Mouse (Mus musculus): ENCODE results near the gene Atg101. TPM values are rescaled to one million over a fixed set of nuclear protein-coding genes. Genes with fewer than 3 reads are reported as not detected.

The Atg101 gene
- polyA plus RNA-seq, 1 experiment from 2014 or later: 66.0 TPM

- H3K4me3 ChIP-seq (replicated peaks): no peak overlapping the region
- no peaks in the 10 kb centered on the region for H3K27me3 ChIP-seq (replicated peaks)
- no peaks in the 10 kb centered on the region for H3K36me3 ChIP-seq
- peak; percentile 30; the same call in 1 of the 2 replicates for ATAC-seq (ENCODE audit: insufficient read depth, low FRiP score, low read depth)
- H3K9me3 ChIP-seq: no peaks in the 10 kb centered on the region
- H3K27ac ChIP-seq: peak overlapping the region; percentile 31; the same call in 1 of the 2 replicates
- H3K4me2 ChIP-seq: no peak overlapping the region
- 40% methylated on average over 13 of the region's 13 CpGs for WGBS
- H3K9ac ChIP-seq: no peak overlapping the region
- H3K4me1 ChIP-seq: peaks cover 11% of the 10 kb centered on the region
Measured at GRCm38 (mm10) chr15:101308440-101309348, 24.6 kb downstream of the Atg101 start.

GRCm38 (mm10) chr15:101309493-101309892 is 25.4 kb downstream of the Atg101 start:
- H3K27me3 ChIP-seq (replicated peaks): no peaks in the 10 kb centered on the region
- peaks cover 11% of the 10 kb centered on the region for H3K4me1 ChIP-seq
- no peak overlapping the region for H3K9ac ChIP-seq
- H3K4me2 ChIP-seq: 0 out of 2 replicates have a peak overlapping the region, but pooled peaks have one; percentile 5
- H3K27ac ChIP-seq: peak overlapping the region; percentile 31; the same call in 1 of the 2 replicates
- H3K36me3 ChIP-seq: no peaks in the 10 kb centered on the region
- H3K9me3 ChIP-seq: no peaks in the 10 kb centered on the region
- ATAC-seq (ENCODE audit: insufficient read depth, low FRiP score, low read depth): 0 out of 2 replicates have a peak, but pooled peaks have one; percentile 40
- no peak overlapping the region for H3K4me3 ChIP-seq (replicated peaks)
- WGBS: 19% methylated on average over 5 of the region's 5 CpGs

- Histone ChIP-seq H3K4me2 (no peak overlapping the region), H3K27ac (no peak overlapping the region), H3K9me3 (no peaks in the 10 kb centered on the region), H3K27me3 (replicated peaks) (no peaks in the 10 kb centered on the region), H3K4me3 (replicated peaks) (no peak overlapping the region), H3K4me1 (peaks cover 13% of the 10 kb centered on the region), H3K9ac (no peak overlapping the region), H3K36me3 (no peaks in the 10 kb centered on the region)
- WGBS: 53% methylated on average over 11 of the region's 15 CpGs
- ATAC-seq (ENCODE audit: insufficient read depth, low FRiP score, low read depth): no peak
Measured at GRCm38 (mm10) chr15:101311087-101311770, 27.2 kb downstream of the Atg101 start.

DNA sequence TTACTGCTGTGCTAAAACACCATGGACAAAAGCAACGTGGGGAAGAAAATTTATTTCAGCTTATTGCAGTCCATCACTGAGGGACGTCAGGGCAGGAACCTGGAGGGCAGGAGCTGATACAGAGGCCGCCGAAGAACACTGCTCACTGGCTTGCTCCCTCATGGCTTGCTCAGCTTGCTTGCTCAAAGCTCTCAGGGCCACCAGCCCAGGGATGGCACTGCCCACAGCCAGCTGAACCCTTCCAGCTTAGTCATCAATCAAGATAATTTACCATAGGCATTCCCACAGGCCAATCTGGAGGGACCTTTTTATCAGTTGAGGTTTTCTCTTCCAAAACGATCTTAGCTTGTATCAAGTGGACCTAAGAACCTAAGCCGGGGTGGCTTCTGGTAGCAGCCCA is 27.9 kb downstream of the Atg101 start:
- 67% methylated on average over 6 of the region's 6 CpGs for WGBS
- Histone ChIP-seq H3K9ac (no peak overlapping the region), H3K27ac (no peak overlapping the region), H3K4me1 (peaks cover 13% of the 10 kb centered on the region), H3K9me3 (no peaks in the 10 kb centered on the region), H3K4me2 (no peak overlapping the region), H3K36me3 (no peaks in the 10 kb centered on the region), H3K27me3 (replicated peaks) (no peaks in the 10 kb centered on the region), H3K4me3 (replicated peaks) (no peak overlapping the region)
- no peak for ATAC-seq (ENCODE audit: insufficient read depth, low FRiP score, low read depth)

GRCm38 (mm10) chr15:101315378-101315777 is 31.3 kb downstream of the Atg101 start:
- Histone ChIP-seq H3K9me3 (no peaks in the 10 kb centered on the region), H3K9ac (no peak overlapping the region), H3K4me3 (replicated peaks) (no peak overlapping the region), H3K27ac (no peak overlapping the region), H3K4me2 (peak overlapping the region; percentile 61; the same call in 1 of the 2 replicates), H3K27me3 (replicated peaks) (no peaks in the 10 kb centered on the region), H3K4me1 (peaks cover 8% of the 10 kb centered on the region; the same call in 1 of the 2 replicates), H3K36me3 (no peaks in the 10 kb centered on the region)
- no peak for ATAC-seq (ENCODE audit: insufficient read depth, low FRiP score, low read depth)
- WGBS: 87% methylated on average over 4 of the region's 4 CpGs

DNA sequence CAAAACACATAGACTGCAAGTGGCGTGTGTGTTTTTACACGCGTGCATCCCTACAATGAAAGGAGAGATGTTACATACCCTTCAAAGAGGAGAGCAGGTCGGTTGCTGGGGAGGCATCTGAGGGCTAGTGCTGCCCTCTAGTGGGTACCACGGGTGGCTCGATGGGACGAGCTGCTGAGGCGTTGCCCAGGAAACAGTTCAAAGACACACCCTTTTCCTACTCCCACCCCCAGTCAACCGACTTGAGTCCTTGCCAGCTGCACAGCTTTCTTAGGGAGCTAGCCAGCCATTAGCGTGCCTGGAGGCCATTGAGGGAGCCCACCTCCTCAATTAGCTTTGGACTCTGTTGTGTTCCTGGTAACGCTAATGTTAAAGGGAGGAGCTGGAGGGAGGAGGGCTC is 31.8 kb downstream of the Atg101 start:
- H3K4me2 ChIP-seq: peak overlapping the region; percentile 61
- H3K27ac ChIP-seq: no peak overlapping the region

DNA sequence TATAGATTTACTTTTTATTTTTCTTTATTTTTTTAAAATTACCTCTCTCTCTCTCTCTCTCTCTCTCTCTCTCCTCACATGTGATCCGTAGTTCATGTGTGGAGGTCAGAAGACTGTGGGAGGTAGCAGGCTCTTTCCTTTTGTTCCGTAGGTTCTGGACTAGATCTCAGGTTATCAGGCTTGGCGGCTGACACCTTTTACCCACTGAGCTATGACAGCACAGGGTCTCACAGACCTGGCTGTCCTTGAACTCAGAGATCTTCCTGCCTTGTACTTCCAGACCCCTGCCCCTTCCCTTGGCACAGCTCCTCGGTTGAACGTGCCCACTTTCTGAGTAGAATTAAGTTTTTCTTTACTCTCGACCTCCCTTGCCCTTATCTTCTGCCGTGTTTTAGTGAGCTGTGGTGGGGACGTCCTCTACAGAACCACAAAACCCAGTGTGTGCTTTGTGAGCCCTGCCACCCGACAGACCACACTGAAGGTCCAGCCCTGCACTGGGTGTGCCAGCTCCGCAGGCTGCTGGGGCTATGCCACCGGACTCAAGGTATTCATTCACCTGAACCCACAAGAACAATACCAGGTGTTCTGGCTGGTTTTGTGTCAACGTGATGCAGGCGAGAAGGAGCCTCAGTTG is 32.3 kb downstream of the Atg101 start:
- Histone ChIP-seq H3K4me3 (replicated peaks) (peak overlapping the region; percentile 39), H3K36me3 (no peaks in the 10 kb centered on the region), H3K9me3 (no peaks in the 10 kb centered on the region), H3K9ac (no peak overlapping the region), H3K27me3 (replicated peaks) (no peaks in the 10 kb centered on the region), H3K27ac (no peak overlapping the region), H3K4me1 (peaks cover 13% of the 10 kb centered on the region), H3K4me2 (peak overlapping the region; percentile 61)
- 52% methylated on average over 13 of the region's 13 CpGs for WGBS
- ATAC-seq (ENCODE audit: insufficient read depth, low FRiP score, low read depth): no peak

More for the DNA sequence above, 31.8 kb downstream of the Atg101 start:
- H3K27me3 ChIP-seq (replicated peaks): no peaks in the 10 kb centered on the region
- H3K4me1 ChIP-seq: peaks cover 8% of the 10 kb centered on the region; the same call in 1 of the 2 replicates
- H3K4me3 ChIP-seq (replicated peaks): peak overlapping the region; percentile 39
- no peak overlapping the region for H3K9ac ChIP-seq
- WGBS: under 1% methylated on average over 11 of the region's 11 CpGs
- ATAC-seq (ENCODE audit: insufficient read depth, low FRiP score, low read depth): peak; percentile 78
- H3K36me3 ChIP-seq: no peaks in the 10 kb centered on the region
- no peaks in the 10 kb centered on the region for H3K9me3 ChIP-seq

DNA sequence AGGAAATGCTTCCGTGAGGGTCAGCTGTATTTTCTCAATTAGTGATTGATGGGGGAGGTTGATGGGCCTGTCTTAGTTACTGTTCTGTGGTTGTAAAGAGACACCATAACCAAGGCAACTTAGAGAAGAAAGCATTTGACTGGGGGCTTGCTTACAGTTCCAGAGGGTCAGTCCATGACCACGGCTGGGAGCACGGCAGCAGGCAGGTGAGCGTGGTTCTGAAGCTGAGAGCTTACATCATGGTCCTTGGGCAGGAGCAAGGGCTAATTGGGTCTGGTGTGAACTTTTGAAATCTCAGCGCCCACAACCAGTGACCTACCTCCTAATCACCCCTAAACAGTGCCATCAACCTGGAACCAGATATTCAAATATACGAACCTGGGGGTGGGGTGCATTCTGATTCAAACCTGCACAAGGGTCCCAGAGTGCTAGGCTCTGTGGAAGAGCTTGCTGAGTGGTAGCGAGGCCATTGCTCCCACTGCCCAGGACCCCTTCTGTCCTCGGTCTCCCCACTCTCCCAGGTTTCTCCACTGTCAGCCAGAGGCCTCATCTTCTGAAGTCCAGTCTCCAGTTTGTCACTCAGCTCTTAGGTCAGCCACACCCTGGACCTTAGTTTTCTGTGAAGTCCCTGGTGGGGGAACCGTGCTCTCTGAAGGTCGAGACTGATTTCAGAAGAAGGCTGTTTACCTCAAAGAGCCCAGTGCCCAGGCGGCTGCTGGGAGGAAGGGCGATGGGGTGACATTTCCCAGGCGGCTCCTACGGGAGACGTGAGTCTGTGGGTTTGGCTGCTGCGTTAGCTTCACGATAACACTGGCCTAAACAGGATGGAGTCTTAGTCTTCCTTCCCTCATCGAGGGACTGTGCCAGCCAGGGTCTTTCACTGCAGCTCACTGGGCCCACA is 33.1 kb downstream of the Atg101 start:
- Histone ChIP-seq H3K4me2 (no peak overlapping the region), H3K36me3 (no peaks in the 10 kb centered on the region), H3K4me1 (peaks cover 16% of the 10 kb centered on the region), H3K27me3 (replicated peaks) (no peaks in the 10 kb centered on the region), H3K9ac (no peak overlapping the region), H3K4me3 (replicated peaks) (no peak overlapping the region), H3K9me3 (no peaks in the 10 kb centered on the region), H3K27ac (0 out of 2 replicates have a peak overlapping the region, but pooled peaks have one; percentile 16)
- ATAC-seq (ENCODE audit: insufficient read depth, low FRiP score, low read depth): no peak
- WGBS: 60% methylated on average over 18 of the region's 18 CpGs

GRCm38 (mm10) chr15:101317814-101318500 is 33.9 kb downstream of the Atg101 start:
- 0 out of 2 replicates have a peak overlapping the region, but pooled peaks have one; percentile 16 for H3K27ac ChIP-seq
- H3K9me3 ChIP-seq: no peaks in the 10 kb centered on the region
- H3K27me3 ChIP-seq (replicated peaks): no peaks in the 10 kb centered on the region
- H3K4me2 ChIP-seq: no peak overlapping the region
- no peak for ATAC-seq (ENCODE audit: insufficient read depth, low FRiP score, low read depth)
- no peak overlapping the region for H3K9ac ChIP-seq
- no peaks in the 10 kb centered on the region for H3K36me3 ChIP-seq
- peaks cover 16% of the 10 kb centered on the region for H3K4me1 ChIP-seq
- no peak overlapping the region for H3K4me3 ChIP-seq (replicated peaks)
- 81% methylated on average over 2 of the region's 2 CpGs for WGBS

GRCm38 (mm10) chr15:101318889-101319765 is 35.1 kb downstream of the Atg101 start:
- Histone ChIP-seq H3K36me3 (no peaks in the 10 kb centered on the region), H3K9me3 (no peaks in the 10 kb centered on the region), H3K4me1 (peaks cover 16% of the 10 kb centered on the region), H3K4me2 (no peak overlapping the region), H3K27ac (no peak overlapping the region), H3K9ac (no peak overlapping the region), H3K4me3 (replicated peaks) (no peak overlapping the region), H3K27me3 (replicated peaks) (no peaks in the 10 kb centered on the region)
- 39% methylated on average over 14 of the region's 14 CpGs for WGBS
- no peak for ATAC-seq (ENCODE audit: insufficient read depth, low FRiP score, low read depth)
